Mouse (Mus musculus) c-Kit-negative CD71-positive TER-119-positive erythroid progenitor cells, embryonic 14.5 days (primary cell): ENCODE data around the gene 3110082I17Rik.

Experiments used
- DNase-seq: peaks from one replicate; pipeline ENCODE4 v3.0.0-alpha.2; 2013; ENCODE audit warnings: low read depth, low spot score

The 3110082I17Rik gene

GRCm38 (mm10) chr5:139453031-139453430 lies 7.3 kb downstream of the 3110082I17Rik start:
- no peak for DNase-seq

- DNase-seq = no peak
These were observed 10.4 kb downstream of the 3110082I17Rik start for GRCm38 (mm10) chr5:139449926-139450325.

GRCm38 (mm10) chr5:139449161-139449791 lies 11.1 kb downstream of the 3110082I17Rik start:
- no peak for DNase-seq

- DNase-seq = no peak
These were observed 12.3 kb downstream of the 3110082I17Rik start for GRCm38 (mm10) chr5:139448025-139448424.

GRCm38 (mm10) chr5:139445258-139445657 lies 15.1 kb downstream of the 3110082I17Rik start:
- DNase-seq = no peak

- DNase-seq = no peak
These were observed 17.4 kb downstream of the 3110082I17Rik start for GRCm38 (mm10) chr5:139442962-139443361.

GRCm38 (mm10) chr5:139442428-139442827 lies 17.9 kb downstream of the 3110082I17Rik start:
- DNase-seq = no peak

- no peak for DNase-seq
These were observed 18.7 kb downstream of the 3110082I17Rik start for GRCm38 (mm10) chr5:139441726-139442018.

- no peak for DNase-seq
These were observed 19.2 kb downstream of the 3110082I17Rik start for GRCm38 (mm10) chr5:139440926-139441725.

GRCm38 (mm10) chr5:139440451-139440850 lies 19.9 kb downstream of the 3110082I17Rik start:
- no peak for DNase-seq

- DNase-seq = no peak
These were observed 21.9 kb downstream of the 3110082I17Rik start for GRCm38 (mm10) chr5:139438440-139438839.

- no peak for DNase-seq
These were observed 22.6 kb downstream of the 3110082I17Rik start for GRCm38 (mm10) chr5:139437769-139438168.

- no peak for DNase-seq
These were observed 25.4 kb downstream of the 3110082I17Rik start for GRCm38 (mm10) chr5:139434940-139435339.

GRCm38 (mm10) chr5:139433842-139434568 lies 26.3 kb downstream of the 3110082I17Rik start:
- no peak for DNase-seq

GRCm38 (mm10) chr5:139432747-139433508 lies 27.4 kb downstream of the 3110082I17Rik start:
- no peak for DNase-seq

GRCm38 (mm10) chr5:139432333-139432732 lies 28.0 kb downstream of the 3110082I17Rik start:
- DNase-seq = no peak

- no peak for DNase-seq
These were observed 30.4 kb downstream of the 3110082I17Rik start for GRCm38 (mm10) chr5:139429818-139430341.

- DNase-seq = no peak
These were observed 32.3 kb downstream of the 3110082I17Rik start for GRCm38 (mm10) chr5:139427989-139428388.

GRCm38 (mm10) chr5:139427001-139427400 lies 33.3 kb downstream of the 3110082I17Rik start:
- no peak for DNase-seq

GRCm38 (mm10) chr5:139425198-139425597 lies 35.1 kb downstream of the 3110082I17Rik start:
- no peak for DNase-seq
